Mouse (Mus musculus): ENCODE measurements at regions not wholly inside any gene's neighbourhood (a gene's known extent, or its start where the extent isn't known, plus 50 kb on each side); places are given as distances from the start of the nearest gene placed in this dataset.

GRCm38 (mm10) chr1:88613007-88613406 lies 89.0 kb downstream of the Arl4c start:
- TF ChIP-seq CTCF (IDR thresholded peaks at IDR 0.05) (no peak), EP300 (IDR thresholded peaks at IDR 0.05; ENCODE audit: insufficient read depth, low read depth, low read length) (no peak)

Data from heart, adult 2 months (tissue).